Mouse (Mus musculus) heart, embryonic 15.5 days (tissue): ENCODE measurements around the gene Nfam1. TPM values are rescaled to one million over a fixed set of nuclear protein-coding genes. Genes with fewer than 3 reads are reported as not detected.
A peak's percentile ranks its signal among the peaks of the same experiment; 100 is the strongest.

Experiments
- ATAC-seq: fragments of 200-750 bp; cut with Nextera tagmentation; replicated peaks from 2 replicates; pipeline ENCODE4 v1.8.0; 2017; ENCODE audit warnings: low read depth, moderate TSS enrichment; ENCODE audit not compliant: insufficient number of reproducible peaks, insufficient read depth, low FRiP score
- H3K27ac ChIP-seq: fragments of 300-500 bp; sonication (generic); 2 replicates; pipeline ENCODE4 v1.5.1; 2015; ENCODE audit warnings: mild to moderate bottlenecking, inconsistent platforms
- H3K27me3 ChIP-seq: fragments of 300-500 bp; sonication (generic); 2 replicates; pipeline ENCODE4 v1.6.1; 2015; ENCODE audit warnings: inconsistent platforms
- H3K36me3 ChIP-seq: fragments of 300-500 bp; sonication (generic); 2 replicates; pipeline ENCODE4 v1.6.1; 2015; ENCODE audit warnings: mild to moderate bottlenecking, inconsistent platforms
- H3K4me1 ChIP-seq: fragments of 300-500 bp; sonication (generic); replicated peaks from 2 replicates; pipeline ENCODE4 v1.6.1; 2015; ENCODE audit warnings: inconsistent platforms
- H3K4me2 ChIP-seq: fragments of 300-500 bp; sonication (generic); 2 replicates; pipeline ENCODE4 v1.6.1; 2015; ENCODE audit warnings: inconsistent platforms, mild to moderate bottlenecking, moderate library complexity
- H3K4me3 ChIP-seq: fragments of 300-500 bp; sonication (generic); 2 replicates; pipeline ENCODE4 v1.5.1; 2015; ENCODE audit warnings: mild to moderate bottlenecking, inconsistent platforms
- H3K9ac ChIP-seq: fragments of 300-500 bp; sonication (generic); 2 replicates; pipeline ENCODE4 v1.6.1; 2015; ENCODE audit warnings: mild to moderate bottlenecking, inconsistent platforms
- H3K9me3 ChIP-seq: fragments of 300-500 bp; sonication (generic); replicated peaks from 2 replicates; pipeline ENCODE4 v1.6.1; 2016; ENCODE audit warnings: inconsistent platforms
- WGBS: fragments of 180-500 bp; shearing (Covaris S2); methylation state at CpG from one replicate; pipeline ENCODE4 v1.1.7; 2015; ENCODE audit warnings: mixed read lengths; 5-methylcytosine and 5-hydroxymethylcytosine counted together
- microRNA-seq: library from miRNA; unstranded; fragments of <30 nt; microRNA quantifications from one replicate; pipeline ENCODE4, GENCODE M21; 2016
- polyA plus RNA-seq: library from polyadenylated mRNA; unstranded; fragments of >200 nt; fragmentation: Nextera tagmentation; extraction: Ambion mirVana; gene quantifications from 2 replicates; pipeline ENCODE4 v1.2.1, GENCODE M21; 2015

Nfam1 gene
- polyA plus RNA-seq, 1 experiment from 2014 or later, result 1.8 TPM

- 80% methylated on average over 3 of the region's 3 CpGs for WGBS
- H3K36me3 ChIP-seq, result no peaks in the 10 kb centered on the region
- H3K27me3 ChIP-seq, result peaks cover 68% of the 10 kb centered on the region
- ATAC-seq, result no peak
- no peak overlapping the region for H3K4me2 ChIP-seq
- no peak overlapping the region for H3K4me3 ChIP-seq
- H3K27ac ChIP-seq, result no peak overlapping the region
- peaks cover 71% of the 10 kb centered on the region for H3K4me1 ChIP-seq
- no peak overlapping the region for H3K9ac ChIP-seq
- H3K9me3 ChIP-seq, result no peaks in the 10 kb centered on the region
These were observed 76.8 kb downstream of the Nfam1 start for GRCm38 (mm10) chr15:82956310-82956709.

GRCm38 (mm10) chr15:82955286-82955685 is 77.8 kb downstream of the Nfam1 start:
- H3K4me1 ChIP-seq, result peaks cover 68% of the 10 kb centered on the region

GRCm38 (mm10) chr15:82954034-82954433 is 79.1 kb downstream of the Nfam1 start:
- H3K27me3 ChIP-seq, result peaks cover 61% of the 10 kb centered on the region

More at GRCm38 (mm10) chr15:82955286-82955685, 77.8 kb downstream of the Nfam1 start:
- Histone ChIP-seq H3K36me3 (no peaks in the 10 kb centered on the region), H3K27ac (no peak overlapping the region), H3K9me3 (no peaks in the 10 kb centered on the region), H3K9ac (no peak overlapping the region), H3K27me3 (peaks cover 68% of the 10 kb centered on the region), H3K4me2 (no peak overlapping the region), H3K4me3 (no peak overlapping the region)
- no peak for ATAC-seq
- 83% methylated on average over 8 of the region's 8 CpGs for WGBS

GRCm38 (mm10) chr15:82953096-82953495 is 80.0 kb downstream of the Nfam1 start:
- H3K9me3 ChIP-seq, result no peaks in the 10 kb centered on the region
- no peak overlapping the region for H3K4me3 ChIP-seq
- no peak overlapping the region for H3K27ac ChIP-seq
- peaks cover 66% of the 10 kb centered on the region for H3K27me3 ChIP-seq
- H3K4me2 ChIP-seq, result no peak overlapping the region
- H3K9ac ChIP-seq, result no peak overlapping the region
- ATAC-seq, result no peak
- peaks cover 64% of the 10 kb centered on the region for H3K4me1 ChIP-seq
- no peaks in the 10 kb centered on the region for H3K36me3 ChIP-seq
- 53% methylated on average over 4 of the region's 4 CpGs for WGBS

More at GRCm38 (mm10) chr15:82954034-82954433, 79.1 kb downstream of the Nfam1 start:
- ATAC-seq, result no peak
- 59% methylated on average over 5 of the region's 5 CpGs for WGBS
- Histone ChIP-seq H3K4me3 (no peak overlapping the region), H3K36me3 (no peaks in the 10 kb centered on the region), H3K9ac (no peak overlapping the region), H3K27ac (no peak overlapping the region), H3K9me3 (no peaks in the 10 kb centered on the region), H3K4me1 (peaks cover 66% of the 10 kb centered on the region), H3K4me2 (no peak overlapping the region)

GRCm38 (mm10) chr15:82952292-82952705 is 80.8 kb downstream of the Nfam1 start:
- H3K27ac ChIP-seq, result no peak overlapping the region
- peak overlapping the region; percentile 42 for H3K4me2 ChIP-seq
- H3K4me3 ChIP-seq, result no peak overlapping the region
- peaks cover 63% of the 10 kb centered on the region for H3K4me1 ChIP-seq
- WGBS, result 17% methylated on average over 20 of the region's 20 CpGs
- no peak for ATAC-seq
- H3K9me3 ChIP-seq, result no peaks in the 10 kb centered on the region
- H3K9ac ChIP-seq, result no peak overlapping the region
- peaks cover 73% of the 10 kb centered on the region for H3K27me3 ChIP-seq
- H3K36me3 ChIP-seq, result no peaks in the 10 kb centered on the region

GRCm38 (mm10) chr15:82950246-82950645 is 82.9 kb downstream of the Nfam1 start:
- H3K27me3 ChIP-seq, result peaks cover 82% of the 10 kb centered on the region
- no peak overlapping the region for H3K27ac ChIP-seq
- H3K36me3 ChIP-seq, result no peaks in the 10 kb centered on the region
- 47% methylated on average over 8 of the region's 8 CpGs for WGBS
- H3K4me3 ChIP-seq, result no peak overlapping the region
- H3K4me1 ChIP-seq, result peaks cover 54% of the 10 kb centered on the region
- H3K4me2 ChIP-seq, result no peak overlapping the region
- no peak for ATAC-seq
- no peaks in the 10 kb centered on the region for H3K9me3 ChIP-seq
- no peak overlapping the region for H3K9ac ChIP-seq

DNA sequence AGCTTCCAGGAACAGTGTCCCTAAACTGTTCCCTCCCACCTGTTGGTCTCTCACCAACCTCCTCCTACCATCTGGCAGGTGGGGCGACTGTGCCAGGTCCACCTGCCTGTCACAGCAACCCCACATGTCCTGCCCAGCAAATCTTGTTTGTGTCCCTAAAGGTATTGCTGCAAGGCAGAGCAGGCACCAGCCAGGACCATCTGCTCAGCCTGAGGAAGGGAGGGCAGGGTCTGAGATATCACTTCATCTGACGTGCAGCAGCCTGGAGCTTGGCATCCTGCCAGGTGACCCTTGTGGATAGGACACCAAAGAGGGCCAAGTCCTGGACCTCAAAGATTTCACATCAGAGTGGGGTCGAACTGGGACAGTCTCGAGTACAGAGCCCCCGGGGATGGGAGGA is 85.7 kb downstream of the Nfam1 start:
- H3K9me3 ChIP-seq, result no peaks in the 10 kb centered on the region
- ATAC-seq, result no peak
- WGBS, result 59% methylated on average over 5 of the region's 5 CpGs
- no peak overlapping the region for H3K27ac ChIP-seq
- H3K4me2 ChIP-seq, result no peak overlapping the region
- H3K36me3 ChIP-seq, result no peaks in the 10 kb centered on the region
- no peak overlapping the region for H3K9ac ChIP-seq
- peaks cover 39% of the 10 kb centered on the region for H3K4me1 ChIP-seq
- H3K27me3 ChIP-seq, result peaks cover 77% of the 10 kb centered on the region
- no peak overlapping the region for H3K4me3 ChIP-seq

- peaks cover 69% of the 10 kb centered on the region for H3K27me3 ChIP-seq
- H3K9me3 ChIP-seq, result no peaks in the 10 kb centered on the region
- no peak overlapping the region for H3K9ac ChIP-seq
- no peak overlapping the region for H3K4me2 ChIP-seq
- H3K4me1 ChIP-seq, result peaks cover 40% of the 10 kb centered on the region
- 81% methylated on average over 9 of the region's 9 CpGs for WGBS
- H3K36me3 ChIP-seq, result no peaks in the 10 kb centered on the region
- ATAC-seq, result no peak
- no peak overlapping the region for H3K4me3 ChIP-seq
- H3K27ac ChIP-seq, result no peak overlapping the region
These were observed 88.5 kb downstream of the Nfam1 start for GRCm38 (mm10) chr15:82944479-82945195.

Small RNA genes within 50 kb of the gene (microRNA-seq; reads per million reads assigned to microRNA genes)
- 11.8 reads per million, percentile 26 among the genes with 10 or more reads in this experiment for gene Mir3080

Other genes starting within 250 kb of the Nfam1 start
- 0.08 and 0.27 TPM in 2 replicates for gene Cyp2d26, start 239.0 kb downstream of the Nfam1 start, polyA plus RNA-seq
- gene Tcf20, start 45.4 kb downstream of the Nfam1 start, polyA plus RNA-seq, result 4.2 and 5.2 TPM in 2 replicates
- 61.5 and 66.3 TPM in 2 replicates for gene Serhl, start 56.2 kb upstream of the Nfam1 start, polyA plus RNA-seq
- 35.0 and 42.6 TPM in 2 replicates for gene Rrp7a, start 89.5 kb upstream of the Nfam1 start, polyA plus RNA-seq
- gene Poldip3, start 116.1 kb upstream of the Nfam1 start, polyA plus RNA-seq, result 59.0 and 83.2 TPM in 2 replicates
- gene Cyb5r3, start 139.3 kb upstream of the Nfam1 start, polyA plus RNA-seq, result 114 and 155 TPM in 2 replicates
- 1.3 and 1.6 TPM in 2 replicates for gene A4galt, start 218.5 kb upstream of the Nfam1 start, polyA plus RNA-seq